Mouse (Mus musculus): Measurements from ENCODE around the gene Trp53rka. TPM values are rescaled to one million over a fixed set of nuclear protein-coding genes. Genes with fewer than 3 reads are reported as not detected.

The Trp53rka gene
- polyA plus RNA-seq, 1 experiment from 2014 or later: 19.4 TPM

GRCm38 (mm10) chr2:165448475-165448874 lies 44.6 kb downstream of the Trp53rka start:
- H3K4me3 ChIP-seq: no peak overlapping the region
- H3K4me2 ChIP-seq: no peak overlapping the region
- no peak for ATAC-seq (replicated peaks; ENCODE audit: insufficient number of reproducible peaks, insufficient read depth, low FRiP score, low read depth)
- no peaks in the 10 kb centered on the region; the same call in 1 of the 2 replicates for H3K27me3 ChIP-seq
- H3K9me3 ChIP-seq (replicated peaks): no peaks in the 10 kb centered on the region
- H3K36me3 ChIP-seq: no peaks in the 10 kb centered on the region
- WGBS: 76% methylated on average over 9 of the region's 9 CpGs
- no peaks in the 10 kb centered on the region for H3K4me1 ChIP-seq (replicated peaks)
- H3K9ac ChIP-seq: no peak overlapping the region
- no peak overlapping the region for H3K27ac ChIP-seq

DNA sequence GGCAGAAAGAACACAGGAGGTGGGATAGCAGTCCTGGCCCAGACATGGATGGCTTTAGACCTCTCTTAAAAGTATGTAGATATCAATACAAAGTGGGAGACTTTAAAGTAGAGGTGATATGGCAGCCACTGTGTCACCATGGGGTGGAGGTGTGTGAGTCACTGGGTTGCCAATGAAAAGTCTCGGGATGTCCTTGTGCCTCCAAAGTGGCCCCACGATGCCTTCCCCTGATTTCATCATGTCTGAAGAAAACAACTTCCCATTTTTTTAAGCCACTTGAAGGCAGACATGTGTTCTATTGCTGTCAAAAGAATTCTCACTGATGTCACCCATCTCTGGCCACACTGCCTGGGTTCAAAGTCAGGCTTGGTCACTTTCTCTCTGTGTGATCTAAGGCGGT lies 48.3 kb downstream of the Trp53rka start:
- Histone ChIP-seq H3K4me1 (replicated peaks) (no peaks in the 10 kb centered on the region), H3K4me2 (no peak overlapping the region), H3K27me3 (no peaks in the 10 kb centered on the region; the same call in 1 of the 2 replicates), H3K9me3 (replicated peaks) (no peaks in the 10 kb centered on the region), H3K9ac (no peak overlapping the region), H3K27ac (no peak overlapping the region), H3K36me3 (no peaks in the 10 kb centered on the region), H3K4me3 (no peak overlapping the region)
- 62% methylated on average over 3 of the region's 3 CpGs for WGBS
- no peak for ATAC-seq (replicated peaks; ENCODE audit: insufficient number of reproducible peaks, insufficient read depth, low FRiP score, low read depth)

- Histone ChIP-seq H3K27me3 (peaks cover 6% of the 10 kb centered on the region; the same call in 1 of the 2 replicates), H3K4me2 (no peak overlapping the region), H3K27ac (no peak overlapping the region), H3K36me3 (no peaks in the 10 kb centered on the region), H3K4me3 (no peak overlapping the region), H3K9me3 (replicated peaks) (no peaks in the 10 kb centered on the region), H3K4me1 (replicated peaks) (no peaks in the 10 kb centered on the region), H3K9ac (no peak overlapping the region)
- 75% methylated on average over 10 of the region's 10 CpGs for WGBS
- ATAC-seq (replicated peaks; ENCODE audit: insufficient number of reproducible peaks, insufficient read depth, low FRiP score, low read depth): no peak
These were observed 50.1 kb downstream of the Trp53rka start for GRCm38 (mm10) chr2:165442981-165443380.

- Histone ChIP-seq H3K27me3 (peaks cover 6% of the 10 kb centered on the region; the same call in 1 of the 2 replicates), H3K9me3 (replicated peaks) (no peaks in the 10 kb centered on the region), H3K4me3 (no peak overlapping the region), H3K9ac (no peak overlapping the region), H3K4me2 (no peak overlapping the region), H3K27ac (no peak overlapping the region), H3K4me1 (replicated peaks) (no peaks in the 10 kb centered on the region), H3K36me3 (no peaks in the 10 kb centered on the region)
- no peak for ATAC-seq (replicated peaks; ENCODE audit: insufficient number of reproducible peaks, insufficient read depth, low FRiP score, low read depth)
- WGBS: 64% methylated on average over 4 of the region's 4 CpGs
These were observed 51.5 kb downstream of the Trp53rka start for GRCm38 (mm10) chr2:165441613-165442012.

Other genes starting within 250 kb of the Trp53rka start
- 32.1 and 45.7 TPM in 2 replicates for gene Slc35c2, start 205.5 kb downstream of the Trp53rka start, polyA plus RNA-seq (2015; fragmentation: Nextera tagmentation; extraction: Ambion mirVana)
- gene Elmo2, start 166.8 kb downstream of the Trp53rka start, polyA plus RNA-seq (2015; fragmentation: Nextera tagmentation; extraction: Ambion mirVana): 33.8 and 49.5 TPM in 2 replicates
- 0.20 and 0.24 TPM in 2 replicates for gene Zfp663, start 124.6 kb downstream of the Trp53rka start, polyA plus RNA-seq (2015; fragmentation: Nextera tagmentation; extraction: Ambion mirVana)
- gene Zfp334, start 105.1 kb downstream of the Trp53rka start, polyA plus RNA-seq (2015; fragmentation: Nextera tagmentation; extraction: Ambion mirVana): 3.4 and 4.2 TPM in 2 replicates
- 0.03 and 0.09 TPM in 2 replicates for gene Ocstamp, start 92.9 kb downstream of the Trp53rka start, polyA plus RNA-seq (2015; fragmentation: Nextera tagmentation; extraction: Ambion mirVana)
- gene Slc13a3, start 20.1 kb downstream of the Trp53rka start, polyA plus RNA-seq (2015; fragmentation: Nextera tagmentation; extraction: Ambion mirVana): 0.24 and 0.27 TPM in 2 replicates
- 5.0 and 7.5 TPM in 2 replicates for gene Slc2a10, start 10.5 kb upstream of the Trp53rka start, polyA plus RNA-seq (2015; fragmentation: Nextera tagmentation; extraction: Ambion mirVana)
- gene Eya2, start 101.7 kb upstream of the Trp53rka start, polyA plus RNA-seq (2015; fragmentation: Nextera tagmentation; extraction: Ambion mirVana): 1.3 and 6.4 TPM in 2 replicates

Data from heart, embryonic 15.5 days (tissue).